Mouse (Mus musculus) olfactory bulb, adult 2 months (tissue): Measurements from ENCODE around the gene Fbxo21.

Experiments used
- CTCF ChIP-seq: fragments of 200-500 bp; IDR thresholded peaks from 2 replicates; pipeline ENCODE4 v1.5.1; 2012; ENCODE audit warnings: low read depth, mild to moderate bottlenecking, low read length, moderate library complexity; ENCODE audit not compliant: insufficient read depth
- POLR2A ChIP-seq: fragments of 200-500 bp; IDR thresholded peaks from 2 replicates; pipeline ENCODE4 v1.6.1; 2012; ENCODE audit warnings: mild to moderate bottlenecking, low read depth, low read length, moderate library complexity; ENCODE audit not compliant: insufficient read depth

- TF ChIP-seq POLR2A, result no peak
- no peak for TF ChIP-seq CTCF
These were observed 23.1 kb downstream of the Fbxo21 start for GRCm38 (mm10) chr5:117999584-117999983.
